Mouse (Mus musculus): ENCODE measurements around the gene Pdlim5.

GRCm38 (mm10) chr3:142388189-142388588 lies 7.3 kb downstream of the Pdlim5 start:
- TF ChIP-seq CTCF (IDR thresholded peaks at IDR 0.05; ENCODE audit: borderline replicate concordance, extremely low read depth, insufficient read depth, insufficient read length) (no peak), POLR2A (IDR thresholded peaks at IDR 0.05; ENCODE audit: borderline replicate concordance, extremely low read depth, insufficient read depth, insufficient read length, poor library complexity, severe bottlenecking) (no peak)

Measured in brain, embryonic 14.5 days (tissue).